Mouse (Mus musculus) layer of hippocampus, postnatal 14 days (tissue): ENCODE data around the gene Serpinb9f. TPM values are rescaled to one million over a fixed set of nuclear protein-coding genes. Genes with fewer than 3 reads are reported as not detected.
"Not testable (repeated sequence)": the region's sequence is repeated elsewhere in the genome, so short reads cannot be mapped to it uniquely, and the experiment has no call there.

Experiments used
- DNase-seq, 2 experiments: peaks; one replicate each; pipeline ENCODE4 v3.0.0; 2021 to 2022; ENCODE audit warnings: low spot score in 2 of 2, mixed read lengths in 1 of 2
- long read RNA-seq, 2 experiments: library from polyadenylated mRNA; stranded (forward); transcript quantifications; one replicate each; pipeline ENCODE4 v2.0.0; 2021
- total RNA-seq, 2 experiments: library from RNA; stranded (reverse); gene quantifications; 2 replicates each; pipeline ENCODE4 v1.2.3; 2021

The Serpinb9f gene
- not detected for total RNA-seq
- long read RNA-seq, experiment 1, result 0 reads
- long read RNA-seq, experiment 2, result 0 reads

DNA sequence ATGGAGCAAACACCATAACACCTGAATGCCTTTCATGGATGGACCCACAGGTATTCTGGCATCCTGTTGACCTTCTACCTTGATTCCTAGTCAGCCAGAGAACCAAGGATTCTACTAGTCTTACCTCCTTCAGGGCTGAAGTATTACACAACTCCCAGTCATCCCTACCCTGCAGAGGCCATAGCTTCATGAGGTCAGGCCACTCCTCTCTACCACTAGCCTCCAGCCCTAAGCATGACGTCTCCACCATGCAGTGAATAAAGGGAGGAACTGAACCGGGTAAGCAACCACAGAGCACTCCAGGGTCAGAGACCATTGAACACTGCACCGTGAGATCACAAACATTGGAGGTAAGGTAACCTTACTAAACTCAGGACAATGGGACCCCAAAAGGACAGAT lies at the start of gene Serpinb9f:
Serpinb9f (plus strand) TSS at position 301 of the 400 bp plus-strand sequence.
- not testable (repeated sequence) for DNase-seq

DNA sequence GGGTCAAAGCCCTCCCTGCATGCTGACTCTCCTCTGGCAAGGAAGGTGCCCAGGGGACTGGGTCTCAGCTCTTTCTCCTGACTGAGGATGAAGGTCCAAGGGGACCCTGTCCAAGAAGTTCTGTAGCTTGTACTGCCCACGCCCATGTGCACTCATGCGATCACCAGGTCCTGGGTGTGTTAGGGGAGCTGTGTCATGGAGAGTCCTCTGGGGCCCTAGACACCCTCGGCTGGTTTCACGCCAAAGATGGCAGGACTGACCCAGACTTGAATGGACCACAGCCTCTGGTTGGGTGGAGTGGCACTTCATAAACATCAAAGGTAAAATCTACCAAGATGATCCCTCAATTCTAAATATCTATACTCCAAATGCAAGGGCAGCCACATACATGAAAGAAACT lies 15.2 kb upstream of the Serpinb9f start:
- DNase-seq, result not testable (repeated sequence)

DNA sequence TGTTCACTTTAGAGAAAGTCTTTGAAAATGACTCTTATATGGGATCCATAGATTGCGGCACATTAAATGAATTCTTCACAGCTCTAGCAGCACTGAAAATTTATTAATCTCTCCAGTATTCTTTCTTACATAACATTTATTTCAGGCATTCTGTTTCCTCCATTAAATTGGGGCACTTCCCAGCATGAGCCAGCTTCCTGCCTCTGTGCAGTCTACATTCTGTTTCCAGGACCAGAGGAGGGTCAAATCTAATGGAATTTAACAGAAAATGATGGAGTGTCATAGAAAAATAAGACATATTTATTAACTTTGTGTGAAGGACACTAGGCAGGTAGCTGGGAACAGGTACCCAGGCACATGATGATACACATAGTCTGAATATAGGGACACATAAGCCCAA lies 32.8 kb downstream of the Serpinb9f start:
- DNase-seq, result not testable (repeated sequence)

Other genes starting within 250 kb of the Serpinb9f start
- gene Serpinb1b, start 245.5 kb upstream of the Serpinb9f start, total RNA-seq, result 1 to 10 TPM; 1.5 to 2.5 TPM
- not detected for gene Serpinb9c, start 164.3 kb upstream of the Serpinb9f start, total RNA-seq
- gene Serpinb9d, start 131.1 kb upstream of the Serpinb9f start, total RNA-seq, result not detected
- gene Serpinb9e, start 74.5 kb upstream of the Serpinb9f start, total RNA-seq, result not detected
- gene Gm11397, start 71.7 kb downstream of the Serpinb9f start, total RNA-seq, result not detected
- not detected for gene Serpinb9g, start 160.7 kb downstream of the Serpinb9f start, total RNA-seq